Mouse (Mus musculus) kidney, embryonic 16.5 days (tissue): ENCODE data around the gene Arhgap22. TPM values are rescaled to one million over a fixed set of nuclear protein-coding genes. Genes with fewer than 3 reads are reported as not detected.

Experiments
- ATAC-seq: fragments of 200-750 bp; cut with Nextera tagmentation; 2 replicates; pipeline ENCODE4 v1.8.0; 2017; ENCODE audit warnings: moderate TSS enrichment; ENCODE audit not compliant: low FRiP score, low TSS enrichment
- H3K27ac ChIP-seq: fragments of 300-500 bp; sonication (generic); 2 replicates; pipeline ENCODE4 v1.5.1; 2014; ENCODE audit warnings: low read length
- H3K27me3 ChIP-seq: fragments of 300-500 bp; sonication (generic); 2 replicates; pipeline ENCODE4 v1.6.1; 2014; ENCODE audit warnings: low read length, control low read depth, mixed read lengths; ENCODE audit not compliant: insufficient read depth
- H3K36me3 ChIP-seq: fragments of 300-500 bp; sonication (generic); 2 replicates; pipeline ENCODE4 v1.6.1; 2014; ENCODE audit warnings: low read length, control low read depth, mixed read lengths; ENCODE audit not compliant: insufficient read depth
- H3K4me1 ChIP-seq: fragments of 300-500 bp; sonication (generic); 2 replicates; pipeline ENCODE4 v1.6.1; 2014; ENCODE audit warnings: low read length, control low read depth, mixed read lengths; ENCODE audit not compliant: insufficient read depth
- H3K4me2 ChIP-seq: fragments of 300-500 bp; sonication (generic); replicated peaks from 2 replicates; pipeline ENCODE4 v1.6.1; 2014; ENCODE audit warnings: low read depth, low read length
- H3K4me3 ChIP-seq: fragments of 300-500 bp; sonication (generic); 2 replicates; pipeline ENCODE4 v1.5.1; 2014; ENCODE audit warnings: mild to moderate bottlenecking, low read length
- H3K9ac ChIP-seq: fragments of 300-500 bp; sonication (generic); replicated peaks from 2 replicates; pipeline ENCODE4 v1.6.1; 2014; ENCODE audit warnings: low read length
- H3K9me3 ChIP-seq: fragments of 300-500 bp; sonication (generic); 2 replicates; pipeline ENCODE4 v1.6.1; 2016; ENCODE audit warnings: low read length, control low read depth
- WGBS: fragments of 180-500 bp; shearing (Covaris S2); extraction: QIAGEN DNeasy Blood & Tissue Kit; methylation state at CpG from one replicate; pipeline ENCODE4 v1.1.7; 2014; 5-methylcytosine and 5-hydroxymethylcytosine counted together
- polyA plus RNA-seq: library from polyadenylated mRNA; unstranded; fragments of >200 nt; fragmentation: Nextera tagmentation; extraction: Ambion mirVana; gene quantifications from 2 replicates; pipeline ENCODE4 v1.2.1, GENCODE M21; 2015

The Arhgap22 gene
- polyA plus RNA-seq, 1 experiment from 2014 or later: 3.7 TPM

GRCm38 (mm10) chr14:33260131-33260530, 46.3 kb downstream of the Arhgap22 start:
- Histone ChIP-seq H3K9ac (no peak overlapping the region), H3K4me2 (no peak overlapping the region), H3K9me3 (no peaks in the 10 kb centered on the region), H3K4me1 (no peaks in the 10 kb centered on the region), H3K27me3 (no peaks in the 10 kb centered on the region), H3K36me3 (no peaks in the 10 kb centered on the region), H3K27ac (no peak overlapping the region), H3K4me3 (no peak overlapping the region)
- no peak for ATAC-seq
- WGBS: 87% methylated on average over 6 of the region's 6 CpGs

GRCm38 (mm10) chr14:33264795-33265194, 51.0 kb downstream of the Arhgap22 start:
- no peak for ATAC-seq
- Histone ChIP-seq H3K9me3 (peaks cover 9% of the 10 kb centered on the region), H3K4me1 (no peaks in the 10 kb centered on the region), H3K4me2 (no peak overlapping the region), H3K9ac (no peak overlapping the region), H3K27ac (no peak overlapping the region), H3K27me3 (no peaks in the 10 kb centered on the region), H3K36me3 (no peaks in the 10 kb centered on the region), H3K4me3 (no peak overlapping the region)
- 92% methylated on average over 13 of the region's 13 CpGs for WGBS

GRCm38 (mm10) chr14:33276240-33276639, 62.4 kb downstream of the Arhgap22 start:
- Histone ChIP-seq H3K4me2 (no peak overlapping the region), H3K36me3 (no peaks in the 10 kb centered on the region), H3K4me1 (no peaks in the 10 kb centered on the region), H3K4me3 (no peak overlapping the region), H3K9me3 (no peaks in the 10 kb centered on the region), H3K9ac (no peak overlapping the region), H3K27me3 (no peaks in the 10 kb centered on the region), H3K27ac (no peak overlapping the region)
- WGBS: 81% methylated on average over 2 of the region's 2 CpGs
- no peak for ATAC-seq

- H3K9me3 ChIP-seq: no peaks in the 10 kb centered on the region
- 77% methylated on average over 2 of the region's 2 CpGs for WGBS
- H3K36me3 ChIP-seq: no peaks in the 10 kb centered on the region
- ATAC-seq: no peak
- no peak overlapping the region for H3K9ac ChIP-seq
- no peak overlapping the region for H3K4me2 ChIP-seq
- no peak overlapping the region for H3K27ac ChIP-seq
- no peak overlapping the region for H3K4me3 ChIP-seq
- no peaks in the 10 kb centered on the region for H3K27me3 ChIP-seq
- no peaks in the 10 kb centered on the region for H3K4me1 ChIP-seq
Measured at GRCm38 (mm10) chr14:33278374-33278773, 64.5 kb downstream of the Arhgap22 start.

GRCm38 (mm10) chr14:33280921-33281320, 67.1 kb downstream of the Arhgap22 start:
- no peaks in the 10 kb centered on the region for H3K27me3 ChIP-seq
- H3K4me3 ChIP-seq: no peak overlapping the region
- 88% methylated on average over 2 of the region's 2 CpGs for WGBS
- ATAC-seq: no peak
- no peaks in the 10 kb centered on the region for H3K4me1 ChIP-seq
- no peak overlapping the region for H3K9ac ChIP-seq
- no peak overlapping the region for H3K4me2 ChIP-seq
- no peaks in the 10 kb centered on the region for H3K9me3 ChIP-seq
- H3K36me3 ChIP-seq: no peaks in the 10 kb centered on the region
- H3K27ac ChIP-seq: no peak overlapping the region

GRCm38 (mm10) chr14:33282447-33282846, 68.6 kb downstream of the Arhgap22 start:
- Histone ChIP-seq H3K4me1 (no peaks in the 10 kb centered on the region), H3K36me3 (no peaks in the 10 kb centered on the region), H3K27ac (no peak overlapping the region), H3K4me3 (no peak overlapping the region), H3K9me3 (no peaks in the 10 kb centered on the region), H3K27me3 (no peaks in the 10 kb centered on the region), H3K4me2 (no peak overlapping the region), H3K9ac (no peak overlapping the region)
- WGBS: 85% methylated on average over 4 of the region's 4 CpGs
- no peak for ATAC-seq

- WGBS: 84% methylated on average over 4 of the region's 4 CpGs
- H3K4me1 ChIP-seq: no peaks in the 10 kb centered on the region
- no peaks in the 10 kb centered on the region for H3K9me3 ChIP-seq
Measured at GRCm38 (mm10) chr14:33287920-33288319, 74.1 kb downstream of the Arhgap22 start.

GRCm38 (mm10) chr14:33290038-33290437, 76.2 kb downstream of the Arhgap22 start:
- Histone ChIP-seq H3K9ac (no peak overlapping the region), H3K4me2 (no peak overlapping the region), H3K27me3 (no peaks in the 10 kb centered on the region), H3K9me3 (no peaks in the 10 kb centered on the region), H3K4me1 (no peaks in the 10 kb centered on the region), H3K36me3 (no peaks in the 10 kb centered on the region), H3K4me3 (no peak overlapping the region), H3K27ac (no peak overlapping the region)
- no peak for ATAC-seq
- WGBS: 31% methylated on average over 9 of the region's 9 CpGs

More at GRCm38 (mm10) chr14:33287920-33288319, 74.1 kb downstream of the Arhgap22 start:
- Histone ChIP-seq H3K9ac (no peak overlapping the region), H3K27me3 (no peaks in the 10 kb centered on the region), H3K4me3 (no peak overlapping the region), H3K27ac (no peak overlapping the region), H3K36me3 (no peaks in the 10 kb centered on the region), H3K4me2 (no peak overlapping the region)
- no peak for ATAC-seq

- no peak for ATAC-seq
- no peak overlapping the region for H3K9ac ChIP-seq
- no peaks in the 10 kb centered on the region for H3K9me3 ChIP-seq
- no peak overlapping the region for H3K4me2 ChIP-seq
- H3K36me3 ChIP-seq: no peaks in the 10 kb centered on the region
- no peak overlapping the region for H3K27ac ChIP-seq
- no peaks in the 10 kb centered on the region for H3K4me1 ChIP-seq
- H3K27me3 ChIP-seq: no peaks in the 10 kb centered on the region
- H3K4me3 ChIP-seq: no peak overlapping the region
- 54% methylated on average over 1 of the region's 1 CpGs for WGBS
Measured at GRCm38 (mm10) chr14:33294488-33294887, 80.7 kb downstream of the Arhgap22 start.

- H3K27ac ChIP-seq: no peak overlapping the region
- no peaks in the 10 kb centered on the region for H3K27me3 ChIP-seq
- no peaks in the 10 kb centered on the region for H3K4me1 ChIP-seq
- WGBS: 88% methylated on average over 16 of the region's 16 CpGs
- no peaks in the 10 kb centered on the region for H3K9me3 ChIP-seq
- no peak overlapping the region for H3K4me2 ChIP-seq
- no peaks in the 10 kb centered on the region for H3K36me3 ChIP-seq
- no peak overlapping the region for H3K9ac ChIP-seq
- H3K4me3 ChIP-seq: no peak overlapping the region
- no peak for ATAC-seq
Measured at GRCm38 (mm10) chr14:33296698-33297341, 83.0 kb downstream of the Arhgap22 start.
